Mouse (Mus musculus) liver, embryonic 14.5 days (tissue): ENCODE measurements at regions not wholly inside any gene's neighbourhood (a gene's known extent, or its start where the extent isn't known, plus 50 kb on each side); places are given as distances from the start of the nearest gene placed in this dataset.
"Not testable (repeated sequence)": the region's sequence is repeated elsewhere in the genome, so short reads cannot be mapped to it uniquely, and the experiment has no call there.

Experiments used
- ATAC-seq: fragments of 200-750 bp; cut with Nextera tagmentation; 2 replicates; pipeline ENCODE4 v1.8.0; 2017; ENCODE audit warnings: moderate number of reproducible peaks, mild to moderate bottlenecking, moderate library complexity; ENCODE audit not compliant: insufficient read depth
- DNase-seq, 3 experiments: peaks; one replicate each; pipeline ENCODE4 v3.0.0-alpha.2; 2012 to 2013; ENCODE audit warnings: low read depth in 3 of 3, low spot score in 3 of 3
- H3K27ac ChIP-seq: fragments of 300-500 bp; sonication (generic); 2 replicates; pipeline ENCODE4 v1.5.1; 2014; ENCODE audit warnings: moderate library complexity, mild to moderate bottlenecking, control low read depth, inconsistent platforms
- H3K27me3 ChIP-seq: fragments of 300-500 bp; sonication (generic); 2 replicates; pipeline ENCODE4 v1.6.1; 2014; ENCODE audit warnings: mild to moderate bottlenecking, low read length, moderate library complexity; ENCODE audit not compliant: control insufficient read depth, insufficient read depth
- H3K36me3 ChIP-seq: fragments of 300-500 bp; sonication (generic); replicated peaks from 2 replicates; pipeline ENCODE4 v1.6.1; 2014; ENCODE audit warnings: low read depth; ENCODE audit not compliant: control insufficient read depth, insufficient read depth
- H3K4me1 ChIP-seq, 2 experiments: fragments of 200-500 bp in 1 of 2; fragments of 300-500 bp in 1 of 2; sonication (generic) in 1 of 2; replicated peaks; 2 replicates each; pipeline ENCODE4 v1.6.1; 2012 to 2014; ENCODE audit warnings: antibody characterized with exemption in 1 of 2, inconsistent platforms in 1 of 2, low read length in 1 of 2; ENCODE audit not compliant: control insufficient read depth in 2 of 2, insufficient read depth in 2 of 2
- H3K4me2 ChIP-seq: fragments of 300-500 bp; sonication (generic); 2 replicates; pipeline ENCODE4 v1.6.1; 2014; ENCODE audit warnings: low read depth, mild to moderate bottlenecking, control low read depth, moderate library complexity
- H3K4me3 ChIP-seq, 2 experiments: fragments of 200-500 bp in 1 of 2; fragments of 300-500 bp in 1 of 2; sonication (generic) in 1 of 2; 2 replicates each; pipeline ENCODE4 v1.5.1; 2012 to 2014; ENCODE audit warnings: low read depth in 2 of 2, low read length in 2 of 2, mild to moderate bottlenecking in 2 of 2, control low read depth in 1 of 2, inconsistent platforms in 1 of 2, moderate library complexity in 1 of 2; ENCODE audit not compliant: insufficient read depth in 1 of 2
- H3K9ac ChIP-seq: fragments of 300-500 bp; sonication (generic); replicated peaks from 2 replicates; pipeline ENCODE4 v1.6.1; 2014; ENCODE audit warnings: mild to moderate bottlenecking, control low read depth, moderate library complexity
- H3K9me3 ChIP-seq: fragments of 300-500 bp; sonication (generic); 2 replicates; pipeline ENCODE4 v1.6.1; 2016; ENCODE audit warnings: low read length, mixed read lengths; ENCODE audit not compliant: control insufficient read depth
- CTCF ChIP-seq: IDR thresholded peaks from 2 replicates; pipeline ENCODE4 v1.5.1; 2016; ENCODE audit warnings: antibody characterized with exemption, low read depth, control low read depth
- EP300 ChIP-seq: IDR thresholded peaks from 2 replicates; pipeline ENCODE4 v1.6.1; 2016; ENCODE audit warnings: antibody characterized with exemption, low read depth
- WGBS: fragments of 180-500 bp; shearing (Covaris S2); extraction: QIAGEN DNeasy Blood & Tissue Kit; methylation state at CpG from one replicate; pipeline ENCODE4 v1.1.7; 2014; ENCODE audit not compliant: insufficient replicate concordance; 5-methylcytosine and 5-hydroxymethylcytosine counted together

GRCm38 (mm10) chrX:50614367-50614766, 186.1 kb upstream of the Olfr1324 start:
- DNase-seq = peak in 1 of 3 experiments; percentile 50
- ATAC-seq = peak; percentile 62; the same call in 1 of the 2 replicates
- H3K9me3 ChIP-seq, H3K4me1 ChIP-seq, H3K36me3 ChIP-seq, H3K9ac ChIP-seq, H3K27ac ChIP-seq, H3K27me3 ChIP-seq: not testable (repeated sequence)
- peak; percentile 60 for TF ChIP-seq CTCF
- Histone ChIP-seq H3K4me2 (peak overlapping the region; percentile 36; the same call in 1 of the 2 replicates), H3K4me3 (peak overlapping the region; percentile 23 to 47; a peak in 3 of 4 replicates)
- 50% methylated on average over 6 of the region's 6 CpGs for WGBS

- ATAC-seq (peak; percentile 75), DNase-seq (peak in 2 of 3 experiments; percentile 51 to 66)
- TF ChIP-seq CTCF = peak; percentile 69
- TF ChIP-seq EP300 = peak; percentile 22; the same call in 1 of the 2 replicates
- Histone ChIP-seq H3K27me3 (no peaks in the 10 kb centered on the region), H3K36me3 (no peaks in the 10 kb centered on the region), H3K9ac (0 out of 2 replicates have a peak overlapping the region, but pooled peaks have one; percentile 5), H3K4me1 (peaks cover 0 to 3% of the 10 kb centered on the region in 2 experiments; a peak in 2 of 4 replicates), H3K4me2 (peak overlapping the region; percentile 48), H3K9me3 (no peaks in the 10 kb centered on the region), H3K4me3 (peak overlapping the region; percentile 31 to 33; a peak in 3 of 4 replicates), H3K27ac (no peak overlapping the region)
- 32% methylated on average over 9 of the region's 9 CpGs for WGBS
Measured at GRCm38 (mm10) chrX:50611765-50612591, 183.7 kb upstream of the Olfr1324 start.

GRCm38 (mm10) chrX:50608141-50608540, 179.8 kb upstream of the Olfr1324 start:
- not testable (repeated sequence) for DNase-seq
- WGBS = 62% methylated on average over 6 of the region's 6 CpGs

GRCm38 (mm10) chrX:50607636-50608035, 179.3 kb upstream of the Olfr1324 start:
- H3K36me3 ChIP-seq = no peaks in the 10 kb centered on the region

More at GRCm38 (mm10) chrX:50608141-50608540, 179.8 kb upstream of the Olfr1324 start:
- not testable (repeated sequence) for H3K4me1 ChIP-seq, H3K36me3 ChIP-seq, H3K9ac ChIP-seq, H3K27ac ChIP-seq, H3K4me2 ChIP-seq, H3K27me3 ChIP-seq, H3K4me3 ChIP-seq, ATAC-seq, H3K9me3 ChIP-seq

GRCm38 (mm10) chrX:50605517-50605916, 177.2 kb upstream of the Olfr1324 start:
- not testable (repeated sequence) for H3K9me3 ChIP-seq, H3K36me3 ChIP-seq, H3K4me1 ChIP-seq, DNase-seq, H3K27me3 ChIP-seq, H3K27ac ChIP-seq, H3K9ac ChIP-seq
- WGBS = 37% methylated on average over 2 of the region's 2 CpGs
- peak; percentile 75; the same call in 1 of the 2 replicates for ATAC-seq
- Histone ChIP-seq H3K4me3 (0 out of 4 replicates have a peak overlapping the region, but pooled peaks of 1 of the 2 experiments have one; percentile 21), H3K4me2 (peak overlapping the region; percentile 39; the same call in 1 of the 2 replicates)
- peak; percentile 65 for TF ChIP-seq CTCF

More at GRCm38 (mm10) chrX:50607636-50608035, 179.3 kb upstream of the Olfr1324 start:
- H3K4me1 ChIP-seq = no peaks in the 10 kb centered on the region; a peak in 1 of 4 replicates
- H3K4me3 ChIP-seq = peak overlapping the region in 1 of 2 experiments; percentile 17; a peak in 1 of 4 replicates
- DNase-seq (no peak), ATAC-seq (no peak)
- H3K27ac ChIP-seq = no peak overlapping the region
- H3K4me2 ChIP-seq = no peak overlapping the region
- no peaks in the 10 kb centered on the region for H3K9me3 ChIP-seq
- H3K9ac ChIP-seq = no peak overlapping the region
- TF ChIP-seq EP300 = no peak
- peak; percentile 41 for TF ChIP-seq CTCF
- no peaks in the 10 kb centered on the region for H3K27me3 ChIP-seq
- 44% methylated on average over 7 of the region's 7 CpGs for WGBS
